Mouse (Mus musculus) CH12.LX (cell line): ENCODE measurements around the gene Chrnb1. TPM values are rescaled to one million over a fixed set of nuclear protein-coding genes. Genes with fewer than 3 reads are reported as not detected.

ENCODE experiments used
- DNase-seq: peaks from one replicate; pipeline ENCODE4 v3.0.0-alpha.2; 2013; ENCODE audit errors: extremely low read depth
- H3K27ac ChIP-seq: 2 replicates; pipeline ENCODE4 v1.5.1; 2012; ENCODE audit warnings: low read depth, mild to moderate bottlenecking, control low read depth, moderate library complexity; ENCODE audit not compliant: insufficient read depth
- H3K27me3 ChIP-seq: replicated peaks from 2 replicates; pipeline ENCODE3; 2012; ENCODE audit warnings: inconsistent platforms
- H3K36me3 ChIP-seq, 2 experiments: replicated peaks in 1 of 2; 2 replicates each; pipeline versions ENCODE3 to v1.6.1; 2012; ENCODE audit warnings: inconsistent platforms in 1 of 2, low read length in 1 of 2, mild to moderate bottlenecking in 1 of 2, mixed read lengths in 1 of 2, moderate library complexity in 1 of 2; ENCODE audit not compliant: control insufficient read depth in 1 of 2, insufficient read depth in 1 of 2
- H3K4me1 ChIP-seq, 2 experiments: 2 replicates each; pipeline ENCODE4 v1.6.1; 2012; ENCODE audit warnings: inconsistent platforms in 1 of 2, moderate library complexity in 1 of 2; ENCODE audit not compliant: insufficient read depth in 2 of 2, control insufficient read depth in 1 of 2
- H3K4me2 ChIP-seq: 2 replicates; pipeline ENCODE4 v1.6.1; 2012; ENCODE audit warnings: low read depth, mild to moderate bottlenecking, control low read depth; ENCODE audit not compliant: poor library complexity, insufficient read depth, severe bottlenecking
- H3K4me3 ChIP-seq, 3 experiments: fragments of 150-350 bp in 1 of 3; sonication (generic) in 1 of 3; replicated peaks in 1 of 3; 2 replicates each; pipeline versions ENCODE3 to v1.5.1; 2011 to 2012; ENCODE audit warnings: low read depth in 2 of 3, low read length in 2 of 3, mild to moderate bottlenecking in 2 of 3, moderate library complexity in 2 of 3, control low read depth in 1 of 3, improper control_type of control experiment in 1 of 3, inconsistent platforms in 1 of 3, mixed read lengths in 1 of 3; ENCODE audit not compliant: poor library complexity in 1 of 3
- H3K79me2 ChIP-seq: replicated peaks from 2 replicates; pipeline ENCODE4 v1.6.1; 2012; ENCODE audit warnings: mild to moderate bottlenecking, moderate library complexity; ENCODE audit not compliant: control insufficient read depth, poor library complexity, insufficient read depth, severe bottlenecking; ENCODE audit errors: extremely low read depth
- H3K9ac ChIP-seq: 2 replicates; pipeline ENCODE4 v1.6.1; 2012; ENCODE audit warnings: low read depth, mild to moderate bottlenecking, control low read depth, moderate library complexity; ENCODE audit not compliant: insufficient read depth
- H3K9me3 ChIP-seq: replicated peaks from 2 replicates; pipeline ENCODE3; 2012; ENCODE audit warnings: low read length, inconsistent platforms, mixed read lengths
- CHD1 ChIP-seq: IDR thresholded peaks from 2 replicates; pipeline ENCODE4 v1.6.1; 2012; ENCODE audit warnings: low read depth, low read length, improper control_type of control experiment, inconsistent platforms
- CHD2 ChIP-seq: IDR thresholded peaks from 2 replicates; pipeline ENCODE4 v1.6.1; 2011; ENCODE audit warnings: low read length, improper control_type of control experiment
- E2F4 ChIP-seq: IDR thresholded peaks from 2 replicates; pipeline ENCODE4 v1.6.1; 2011; ENCODE audit warnings: low read depth, low read length, improper control_type of control experiment; ENCODE audit not compliant: insufficient replicate concordance
- ELF1 ChIP-seq: IDR thresholded peaks from 2 replicates; pipeline ENCODE4 v1.6.1; 2014; ENCODE audit warnings: low read depth, mild to moderate bottlenecking, inconsistent platforms, low read length, improper control_type of control experiment
- ETS1 ChIP-seq: conservative IDR thresholded peaks from 2 replicates; pipeline ENCODE4 v1.6.1; 2012; ENCODE audit warnings: low read depth, mild to moderate bottlenecking, inconsistent platforms, low read length, improper control_type of control experiment, moderate library complexity
- JUN ChIP-seq: IDR thresholded peaks from 2 replicates; pipeline ENCODE4 v1.6.1; 2011; ENCODE audit warnings: low read depth, mild to moderate bottlenecking, low read length, improper control_type of control experiment, moderate library complexity; ENCODE audit not compliant: insufficient read depth
- JUND ChIP-seq: conservative IDR thresholded peaks from 2 replicates; pipeline ENCODE4 v1.6.1; 2011; ENCODE audit warnings: low read depth, low read length, improper control_type of control experiment
- MAX ChIP-seq: IDR thresholded peaks from 2 replicates; pipeline ENCODE4 v1.6.1; 2011; ENCODE audit warnings: low read length, improper control_type of control experiment
- MAZ ChIP-seq: IDR thresholded peaks from 2 replicates; pipeline ENCODE4 v1.6.1; 2012; ENCODE audit warnings: low read depth, mild to moderate bottlenecking, inconsistent platforms, low read length, improper control_type of control experiment, moderate library complexity
- MYC ChIP-seq: IDR thresholded peaks from 2 replicates; pipeline ENCODE4 v1.6.1; 2011; ENCODE audit warnings: low read depth, mild to moderate bottlenecking, improper control_type of control experiment, low read length
- NELFE ChIP-seq: IDR thresholded peaks from 2 replicates; pipeline ENCODE4 v1.6.1; 2011; ENCODE audit warnings: low read depth, low read length, improper control_type of control experiment
- NRF1 ChIP-seq: IDR thresholded peaks from 2 replicates; pipeline ENCODE4 v1.6.1; 2014; ENCODE audit warnings: low read depth, mild to moderate bottlenecking, inconsistent platforms, low read length, improper control_type of control experiment, moderate library complexity
- POLR2A ChIP-seq: IDR thresholded peaks from 2 replicates; pipeline ENCODE4 v1.6.1; 2011; ENCODE audit warnings: low read depth, mild to moderate bottlenecking, improper control_type of control experiment, low read length
- RCOR1 ChIP-seq: conservative IDR thresholded peaks from 2 replicates; pipeline ENCODE4 v1.6.1; 2012; ENCODE audit warnings: low read depth, mild to moderate bottlenecking, inconsistent platforms, low read length, improper control_type of control experiment
- SMC3 ChIP-seq: IDR thresholded peaks from 2 replicates; pipeline ENCODE4 v1.6.1; 2011; ENCODE audit warnings: low read depth, low read length, improper control_type of control experiment
- TCF12 ChIP-seq: IDR thresholded peaks from 2 replicates; pipeline ENCODE4 v1.6.1; 2014; ENCODE audit warnings: low read depth, mild to moderate bottlenecking, inconsistent platforms, low read length, improper control_type of control experiment
- UBTF ChIP-seq: IDR thresholded peaks from 2 replicates; pipeline ENCODE4 v1.6.1; 2012; ENCODE audit warnings: low read depth, mild to moderate bottlenecking, inconsistent platforms, low read length, improper control_type of control experiment, moderate library complexity
- USF1 ChIP-seq: IDR thresholded peaks from 2 replicates; pipeline ENCODE4 v1.6.1; 2014; ENCODE audit warnings: low read depth, mild to moderate bottlenecking, inconsistent platforms, low read length, improper control_type of control experiment
- USF2 ChIP-seq: conservative IDR thresholded peaks from 2 replicates; pipeline ENCODE4 v1.6.1; 2011; ENCODE audit warnings: low read depth, low read length, improper control_type of control experiment
- ZC3H11A ChIP-seq: IDR thresholded peaks from 2 replicates; pipeline ENCODE4 v1.6.1; 2012; ENCODE audit warnings: low read depth, mild to moderate bottlenecking, inconsistent platforms, low read length, improper control_type of control experiment
- ZMIZ1 ChIP-seq: IDR thresholded peaks from 2 replicates; pipeline ENCODE4 v1.6.1; 2012; ENCODE audit warnings: low read depth, mild to moderate bottlenecking, inconsistent platforms, low read length, improper control_type of control experiment
- dilution Hi-C: fragments of 300-500 bp; cut with MboI; formaldehyde crosslinking; loops from 2 replicates; pipeline ENCODE4 v1.14.3; 2020; ENCODE audit warnings: low sequenced_read_pairs; ENCODE audit not compliant: extremely low pct_unique_long_range_greater_than_20kb, extremely low pct_ligation_motif_present
- in situ Hi-C: fragments of 300-500 bp; cut with MboI; formaldehyde crosslinking; loops from 3 replicates; pipeline ENCODE4 v1.14.3; 2019; ENCODE audit warnings: low sequenced_read_pairs, low pct_ligation_motif_present, low pct_unique_long_range_greater_than_20kb, mixed read lengths
- polyA plus RNA-seq: library from polyadenylated mRNA; unstranded; fragments of >175 nt; gene quantifications from 2 replicates; pipeline ENCODE4 v1.2.1, GENCODE M21; 2012; ENCODE audit warnings: low read depth; ENCODE audit not compliant: insufficient read length
- total RNA-seq, 2 experiments: library from RNA; depleted of rRNA; stranded (reverse); fragments of 300-350 nt in 1 of 2; fragments of >200 nt in 1 of 2; gene quantifications; 2 replicates each; pipeline ENCODE4 v1.2.3; 2012 to 2014

Chrnb1 gene
- total and polyA plus RNA-seq, 3 experiments, result 1.9 to 5.9 (median 2.2) TPM

DNA sequence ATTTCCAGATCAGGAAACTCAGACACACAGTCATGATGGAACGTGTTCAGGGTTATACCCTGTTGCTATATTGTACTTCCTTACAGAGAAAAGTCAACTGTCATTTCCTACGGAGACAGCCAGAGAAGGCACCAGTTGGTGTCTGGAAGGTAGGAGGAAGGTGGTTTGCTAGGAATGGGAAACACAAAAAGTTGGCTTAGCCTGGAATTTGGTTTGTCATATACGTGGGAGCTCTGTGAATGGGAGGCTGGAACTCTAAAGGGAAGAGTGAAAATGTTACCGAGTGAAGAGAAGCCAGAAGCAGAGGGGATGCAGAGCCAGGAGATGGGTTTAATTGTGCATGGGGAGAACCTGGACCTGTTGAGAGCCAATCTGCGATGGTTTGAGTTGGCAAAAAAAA is 4.3 kb downstream of the Chrnb1 start:
- H3K4me2 ChIP-seq, result no peak overlapping the region
- no peak overlapping the region for H3K4me3 ChIP-seq
- DNase-seq, result no peak
- no peaks in the 10 kb centered on the region for H3K27me3 ChIP-seq
- H3K27ac ChIP-seq, result no peak overlapping the region
- dilution Hi-C loops (no loop called here), in situ Hi-C loops (loop anchor here (5.0 kb wide), 1 partner anchor 34 kb away; the partner anchor contains the start of gene Polr2a)
- no peaks in the 10 kb centered on the region for H3K9me3 ChIP-seq
- H3K4me1 ChIP-seq, result peaks cover 0 to 25% of the 10 kb centered on the region in 2 experiments; a peak in 2 of 4 replicates
- TF ChIP-seq TCF12 (no peak), ZC3H11A (no peak), MAX (no peak), MYC (no peak), JUN (no peak), JUND (no peak), CHD1 (no peak), RCOR1 (no peak), MAZ (no peak)
- H3K79me2 ChIP-seq, result no peaks in the 10 kb centered on the region
- H3K36me3 ChIP-seq, result peaks cover 0 to 9% of the 10 kb centered on the region in 2 experiments
- H3K9ac ChIP-seq, result no peak overlapping the region

DNA sequence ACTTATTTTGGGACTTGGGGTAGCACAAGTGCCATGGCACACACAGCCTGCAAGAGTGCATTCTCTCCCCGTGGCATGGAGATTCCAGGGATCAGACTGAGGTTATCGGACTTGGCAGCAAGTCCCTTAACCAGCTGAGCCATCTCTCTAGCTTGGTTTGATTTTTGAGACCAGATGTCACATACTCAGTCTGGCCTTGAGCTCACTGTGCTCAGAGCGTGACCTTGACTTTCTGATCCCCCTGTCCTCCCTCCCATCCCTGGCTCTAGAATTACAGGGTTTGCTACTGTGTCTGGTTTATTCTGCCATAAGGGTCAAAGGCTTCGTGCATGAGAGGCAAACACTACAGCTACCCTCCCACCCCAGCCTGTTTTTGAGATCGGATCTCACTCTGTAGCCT is 6.3 kb downstream of the Chrnb1 start:
- no peak overlapping the region for H3K27ac ChIP-seq
- in situ Hi-C loops, result no loop called here
- no peak overlapping the region for H3K9ac ChIP-seq
- no peaks in the 10 kb centered on the region for H3K9me3 ChIP-seq
- dilution Hi-C loops, result no loop called here
- no peak for TF ChIP-seq USF1
- TF ChIP-seq SMC3, result no peak
- TF ChIP-seq MYC, result no peak
- TF ChIP-seq POLR2A, result no peak
- TF ChIP-seq USF2, result no peak
- TF ChIP-seq NRF1, result no peak
- TF ChIP-seq CHD2, result no peak
- TF ChIP-seq ETS1, result no peak
- TF ChIP-seq JUN, result no peak
- no peak for TF ChIP-seq UBTF
- TF ChIP-seq E2F4, result no peak
- no peak for TF ChIP-seq NELFE
- no peak for TF ChIP-seq ZMIZ1
- no peak for TF ChIP-seq MAZ
- TF ChIP-seq ELF1, result no peak
- no peak for TF ChIP-seq JUND
- TF ChIP-seq, all 38 proteins: peak for 0
- no peaks in the 10 kb centered on the region for H3K79me2 ChIP-seq
- peaks cover 0 to 15% of the 10 kb centered on the region in 2 experiments; a peak in 2 of 4 replicates for H3K4me1 ChIP-seq
- no peak for DNase-seq
- H3K36me3 ChIP-seq, result peaks cover 0 to 9% of the 10 kb centered on the region in 2 experiments
- no peak overlapping the region for H3K4me2 ChIP-seq
- no peak overlapping the region for H3K4me3 ChIP-seq
- no peaks in the 10 kb centered on the region for H3K27me3 ChIP-seq
